Mouse (Mus musculus): ENCODE data around the gene Atp6v0b. TPM values are rescaled to one million over a fixed set of nuclear protein-coding genes. Genes with fewer than 3 reads are reported as not detected.
A peak's percentile ranks its signal among the peaks of the same experiment; 100 is the strongest.

Gene Atp6v0b
- total and polyA plus RNA-seq, 2 experiments from 2014 or later: 557 to 599 TPM

- Histone ChIP-seq H3K4me1 (ENCODE audit: insufficient read depth) (0 out of 2 replicates have a peak, but pooled peaks cover 5% of the 10 kb centered on the region), H3K9ac (no peak overlapping the region), H3K4me3 (ENCODE audit: low read depth, low read length) (no peak overlapping the region), H3K9me3 (ENCODE audit: low read length) (no peaks in the 10 kb centered on the region), H3K27ac (ENCODE audit: low read depth, low read length) (no peak overlapping the region), H3K4me2 (ENCODE audit: low read depth) (no peak overlapping the region), H3K36me3 (ENCODE audit: insufficient read depth) (peaks cover 70% of the 10 kb centered on the region), H3K27me3 (ENCODE audit: insufficient read depth, low read length) (no peaks in the 10 kb centered on the region)
- 98% methylated on average over 6 of the region's 6 CpGs for WGBS
- no peak for TF ChIP-seq CTCF (IDR thresholded peaks at IDR 0.05; ENCODE audit: low read depth)
- DNase-seq: no peak
- no peak for ATAC-seq
Observed at GRCm38 (mm10) chr4:117896031-117896430, 8.9 kb upstream of the Atp6v0b start.

- no peak overlapping the region for H3K4me2 ChIP-seq (ENCODE audit: low read depth)
- no peak overlapping the region for H3K27ac ChIP-seq (ENCODE audit: low read depth, low read length)
- no peak for DNase-seq
- peaks cover 64% of the 10 kb centered on the region for H3K36me3 ChIP-seq (ENCODE audit: insufficient read depth)
- TF ChIP-seq CTCF (IDR thresholded peaks at IDR 0.05; ENCODE audit: low read depth): no peak
- H3K27me3 ChIP-seq (ENCODE audit: insufficient read depth, low read length): no peaks in the 10 kb centered on the region
- no peaks in the 10 kb centered on the region for H3K9me3 ChIP-seq (ENCODE audit: low read length)
- H3K4me3 ChIP-seq (ENCODE audit: low read depth, low read length): no peak overlapping the region
- 84% methylated on average over 7 of the region's 7 CpGs for WGBS
- no peak overlapping the region for H3K9ac ChIP-seq
- ATAC-seq: no peak
- H3K4me1 ChIP-seq (ENCODE audit: insufficient read depth): 0 out of 2 replicates have a peak, but pooled peaks cover 6% of the 10 kb centered on the region
Observed at GRCm38 (mm10) chr4:117895339-117895738, 8.2 kb upstream of the Atp6v0b start.

- peaks cover 57% of the 10 kb centered on the region for H3K36me3 ChIP-seq (ENCODE audit: insufficient read depth)
- no peak overlapping the region for H3K4me3 ChIP-seq (ENCODE audit: low read depth, low read length)
- ATAC-seq: no peak
- H3K9me3 ChIP-seq (ENCODE audit: low read length): no peaks in the 10 kb centered on the region
- WGBS: 94% methylated on average over 8 of the region's 8 CpGs
- 0 out of 2 replicates have a peak, but pooled peaks cover 6% of the 10 kb centered on the region for H3K4me1 ChIP-seq (ENCODE audit: insufficient read depth)
- no peak overlapping the region for H3K27ac ChIP-seq (ENCODE audit: low read depth, low read length)
- no peak overlapping the region for H3K9ac ChIP-seq
- TF ChIP-seq CTCF (IDR thresholded peaks at IDR 0.05; ENCODE audit: low read depth): no peak
- DNase-seq: no peak
- no peaks in the 10 kb centered on the region for H3K27me3 ChIP-seq (ENCODE audit: insufficient read depth, low read length)
- no peak overlapping the region for H3K4me2 ChIP-seq (ENCODE audit: low read depth)
Observed at GRCm38 (mm10) chr4:117894601-117895000, 7.5 kb upstream of the Atp6v0b start.

GRCm38 (mm10) chr4:117893376-117893775 is 6.2 kb upstream of the Atp6v0b start:
- no peaks in the 10 kb centered on the region for H3K27me3 ChIP-seq (ENCODE audit: insufficient read depth, low read length)
- no peak overlapping the region for H3K27ac ChIP-seq (ENCODE audit: low read depth, low read length)
- no peak overlapping the region for H3K9ac ChIP-seq
- no peak overlapping the region for H3K4me3 ChIP-seq (ENCODE audit: low read depth, low read length)
- no peak for ATAC-seq
- WGBS: 31% methylated on average over 9 of the region's 9 CpGs
- H3K4me2 ChIP-seq (ENCODE audit: low read depth): no peak overlapping the region
- 0 out of 2 replicates have a peak, but pooled peaks cover 6% of the 10 kb centered on the region for H3K4me1 ChIP-seq (ENCODE audit: insufficient read depth)
- no peak for DNase-seq
- H3K9me3 ChIP-seq (ENCODE audit: low read length): no peaks in the 10 kb centered on the region
- H3K36me3 ChIP-seq (ENCODE audit: insufficient read depth): peaks cover 52% of the 10 kb centered on the region
- TF ChIP-seq CTCF (IDR thresholded peaks at IDR 0.05; ENCODE audit: low read depth): no peak

- H3K4me2 ChIP-seq (ENCODE audit: low read depth): peak within 1 kb of the TSS; percentile 94
- peaks cover 38% of the 10 kb centered on the region for H3K36me3 ChIP-seq (ENCODE audit: insufficient read depth)
- DNase-seq (peak; percentile 93), ATAC-seq (peak; percentile 93)
- H3K4me1 ChIP-seq (ENCODE audit: insufficient read depth): 0 out of 2 replicates have a peak, but pooled peaks cover 6% of the 10 kb centered on the region
- H3K27me3 ChIP-seq (ENCODE audit: insufficient read depth, low read length): no peaks in the 10 kb centered on the region
- WGBS: under 1% methylated on average over 21 of the region's 21 CpGs
- peak within 1 kb of the TSS; percentile 57 for H3K9ac ChIP-seq
- H3K27ac ChIP-seq (ENCODE audit: low read depth, low read length): no peak within 1 kb of the TSS
- no peaks in the 10 kb centered on the region for H3K9me3 ChIP-seq (ENCODE audit: low read length)
- TF ChIP-seq CTCF (IDR thresholded peaks at IDR 0.05; ENCODE audit: low read depth): no peak
- H3K4me3 ChIP-seq (ENCODE audit: low read depth, low read length): peak within 1 kb of the TSS; percentile 72
Observed at GRCm38 (mm10) chr4:117891738-117892161, 4.6 kb upstream of the Atp6v0b start, which contains the start of gene Dph2. Gene Dph2 (minus strand): TSS chr4:117892032.

GRCm38 (mm10) chr4:117890750-117891149 is 3.6 kb upstream of the Atp6v0b start:
- TF ChIP-seq CTCF (IDR thresholded peaks at IDR 0.05; ENCODE audit: low read depth): no peak
- 67% methylated on average over 8 of the region's 8 CpGs for WGBS
- H3K27ac ChIP-seq (ENCODE audit: low read depth, low read length): no peak overlapping the region
- H3K4me3 ChIP-seq (ENCODE audit: low read depth, low read length): no peak overlapping the region
- DNase-seq (no peak), ATAC-seq (no peak)
- no peak overlapping the region for H3K9ac ChIP-seq
- peak overlapping the region; percentile 94 for H3K4me2 ChIP-seq (ENCODE audit: low read depth)
- peaks cover 28% of the 10 kb centered on the region for H3K36me3 ChIP-seq (ENCODE audit: insufficient read depth)
- H3K27me3 ChIP-seq (ENCODE audit: insufficient read depth, low read length): no peaks in the 10 kb centered on the region
- peaks cover 12% of the 10 kb centered on the region for H3K4me1 ChIP-seq (ENCODE audit: insufficient read depth)
- no peaks in the 10 kb centered on the region for H3K9me3 ChIP-seq (ENCODE audit: low read length)

- no peak overlapping the region for H3K4me3 ChIP-seq (ENCODE audit: low read depth, low read length)
- H3K4me2 ChIP-seq (ENCODE audit: low read depth): no peak overlapping the region
- WGBS: 88% methylated on average over 14 of the region's 14 CpGs
- H3K9me3 ChIP-seq (ENCODE audit: low read length): no peaks in the 10 kb centered on the region
- no peaks in the 10 kb centered on the region for H3K27me3 ChIP-seq (ENCODE audit: insufficient read depth, low read length)
- DNase-seq (no peak), ATAC-seq (no peak)
- H3K9ac ChIP-seq: no peak overlapping the region
- H3K4me1 ChIP-seq (ENCODE audit: insufficient read depth): peaks cover 12% of the 10 kb centered on the region
- TF ChIP-seq CTCF (IDR thresholded peaks at IDR 0.05; ENCODE audit: low read depth): no peak
- H3K36me3 ChIP-seq (ENCODE audit: insufficient read depth): peaks cover 28% of the 10 kb centered on the region
- H3K27ac ChIP-seq (ENCODE audit: low read depth, low read length): no peak overlapping the region
Observed at GRCm38 (mm10) chr4:117890031-117890430, 2.9 kb upstream of the Atp6v0b start.

All from forebrain, postnatal 0 days (tissue).